Mouse (Mus musculus) embryonic facial prominence, embryonic 13.5 days (tissue): ENCODE data around the gene Shq1. TPM values are rescaled to one million over a fixed set of nuclear protein-coding genes. Genes with fewer than 3 reads are reported as not detected.

ENCODE experiments used
- ATAC-seq: fragments of 200-750 bp; cut with Nextera tagmentation; 2 replicates; pipeline ENCODE4 v1.8.0; 2017; ENCODE audit warnings: low read depth; ENCODE audit not compliant: insufficient number of reproducible peaks, insufficient read depth, low FRiP score, low TSS enrichment
- H3K27ac ChIP-seq: fragments of 300-500 bp; sonication (generic); 2 replicates; pipeline ENCODE4 v1.5.1; 2015; ENCODE audit warnings: moderate library complexity, mild to moderate bottlenecking, inconsistent platforms
- H3K27me3 ChIP-seq: fragments of 300-500 bp; sonication (generic); 2 replicates; pipeline ENCODE4 v1.6.1; 2015; ENCODE audit warnings: mild to moderate bottlenecking, inconsistent platforms
- H3K36me3 ChIP-seq: fragments of 300-500 bp; sonication (generic); 2 replicates; pipeline ENCODE4 v1.6.1; 2015; ENCODE audit warnings: mild to moderate bottlenecking, inconsistent platforms
- H3K4me1 ChIP-seq: fragments of 300-500 bp; sonication (generic); 2 replicates; pipeline ENCODE4 v1.6.1; 2015; ENCODE audit warnings: inconsistent platforms
- H3K4me2 ChIP-seq: fragments of 300-500 bp; sonication (generic); 2 replicates; pipeline ENCODE4 v1.6.1; 2015; ENCODE audit warnings: moderate library complexity, mild to moderate bottlenecking, inconsistent platforms
- H3K4me3 ChIP-seq: fragments of 300-500 bp; sonication (generic); 2 replicates; pipeline ENCODE4 v1.5.1; 2015; ENCODE audit warnings: mild to moderate bottlenecking, inconsistent platforms
- H3K9ac ChIP-seq: fragments of 300-500 bp; sonication (generic); 2 replicates; pipeline ENCODE4 v1.6.1; 2015; ENCODE audit warnings: mild to moderate bottlenecking, inconsistent platforms
- H3K9me3 ChIP-seq: fragments of 300-500 bp; sonication (generic); 2 replicates; pipeline ENCODE4 v1.6.1; 2016; ENCODE audit warnings: inconsistent platforms
- WGBS: fragments of 180-500 bp; shearing (Covaris S2); methylation state at CpG from one replicate; pipeline ENCODE4 v1.1.7; 2015; ENCODE audit warnings: mixed read lengths; 5-methylcytosine and 5-hydroxymethylcytosine counted together
- polyA plus RNA-seq: library from polyadenylated mRNA; unstranded; fragments of >200 nt; fragmentation: Nextera tagmentation; extraction: Ambion mirVana; gene quantifications from 2 replicates; pipeline ENCODE4 v1.2.1, GENCODE M21; 2015

Gene Shq1
- polyA plus RNA-seq, 1 experiment from 2014 or later = 15.6 TPM

- 40% methylated on average over 2 of the region's 2 CpGs for WGBS
- H3K36me3 ChIP-seq = peaks cover 13% of the 10 kb centered on the region
- no peak overlapping the region for H3K27ac ChIP-seq
- H3K4me1 ChIP-seq = 0 out of 2 replicates have a peak, but pooled peaks cover 5% of the 10 kb centered on the region
- no peaks in the 10 kb centered on the region for H3K9me3 ChIP-seq
- H3K27me3 ChIP-seq = no peaks in the 10 kb centered on the region
- no peak overlapping the region for H3K4me2 ChIP-seq
- no peak overlapping the region for H3K9ac ChIP-seq
- ATAC-seq = no peak
- no peak overlapping the region for H3K4me3 ChIP-seq
Observed at GRCm38 (mm10) chr6:100622861-100623507, 48.0 kb downstream of the Shq1 start.

- H3K9ac ChIP-seq = no peak overlapping the region
- H3K4me3 ChIP-seq = no peak overlapping the region
- ATAC-seq = no peak
- H3K4me1 ChIP-seq = 0 out of 2 replicates have a peak, but pooled peaks cover 5% of the 10 kb centered on the region
- no peak overlapping the region for H3K27ac ChIP-seq
- WGBS = 87% methylated on average over 3 of the region's 3 CpGs
- no peaks in the 10 kb centered on the region for H3K9me3 ChIP-seq
- 0 out of 2 replicates have a peak, but pooled peaks cover under 1% of the 10 kb centered on the region for H3K36me3 ChIP-seq
- no peak overlapping the region for H3K4me2 ChIP-seq
- H3K27me3 ChIP-seq = no peaks in the 10 kb centered on the region
Observed at GRCm38 (mm10) chr6:100620411-100620810, 50.5 kb downstream of the Shq1 start.

- Histone ChIP-seq H3K27me3 (no peaks in the 10 kb centered on the region), H3K9ac (no peak overlapping the region), H3K4me1 (peaks cover 6% of the 10 kb centered on the region; the same call in 1 of the 2 replicates), H3K4me2 (no peak overlapping the region), H3K4me3 (no peak overlapping the region), H3K9me3 (no peaks in the 10 kb centered on the region), H3K36me3 (no peaks in the 10 kb centered on the region), H3K27ac (no peak overlapping the region)
- no peak for ATAC-seq
- WGBS = 93% methylated on average over 7 of the region's 7 CpGs
Observed at GRCm38 (mm10) chr6:100619309-100619708, 51.6 kb downstream of the Shq1 start.

- Histone ChIP-seq H3K4me2 (no peak overlapping the region), H3K27ac (no peak overlapping the region), H3K9ac (no peak overlapping the region), H3K36me3 (no peaks in the 10 kb centered on the region), H3K9me3 (no peaks in the 10 kb centered on the region), H3K27me3 (no peaks in the 10 kb centered on the region), H3K4me1 (peaks cover 9% of the 10 kb centered on the region), H3K4me3 (no peak overlapping the region)
- WGBS = 79% methylated on average over 4 of the region's 4 CpGs
- no peak for ATAC-seq
Observed at GRCm38 (mm10) chr6:100616133-100616532, 54.8 kb downstream of the Shq1 start.

GRCm38 (mm10) chr6:100613593-100614267 is 57.2 kb downstream of the Shq1 start:
- Histone ChIP-seq H3K9ac (no peak overlapping the region), H3K27ac (no peak overlapping the region), H3K9me3 (no peaks in the 10 kb centered on the region), H3K27me3 (no peaks in the 10 kb centered on the region), H3K4me1 (peaks cover 9% of the 10 kb centered on the region), H3K36me3 (no peaks in the 10 kb centered on the region), H3K4me2 (no peak overlapping the region), H3K4me3 (no peak overlapping the region)
- ATAC-seq = no peak
- WGBS = 65% methylated on average over 6 of the region's 6 CpGs

- Histone ChIP-seq H3K9me3 (no peaks in the 10 kb centered on the region), H3K4me2 (no peak overlapping the region), H3K9ac (no peak overlapping the region), H3K4me1 (peaks cover 20% of the 10 kb centered on the region), H3K27me3 (no peaks in the 10 kb centered on the region), H3K36me3 (no peaks in the 10 kb centered on the region), H3K27ac (no peak overlapping the region), H3K4me3 (no peak overlapping the region)
- 90% methylated on average over 7 of the region's 7 CpGs for WGBS
- no peak for ATAC-seq
Observed at GRCm38 (mm10) chr6:100610897-100611575, 59.9 kb downstream of the Shq1 start.

- Histone ChIP-seq H3K9me3 (no peaks in the 10 kb centered on the region), H3K27ac (no peak overlapping the region), H3K36me3 (no peaks in the 10 kb centered on the region), H3K4me2 (no peak overlapping the region), H3K27me3 (no peaks in the 10 kb centered on the region), H3K9ac (no peak overlapping the region), H3K4me1 (peaks cover 20% of the 10 kb centered on the region), H3K4me3 (no peak overlapping the region)
- no peak for ATAC-seq
- WGBS = 57% methylated on average over 7 of the region's 8 CpGs
Observed at GRCm38 (mm10) chr6:100610182-100610581, 60.8 kb downstream of the Shq1 start.

- no peak overlapping the region for H3K4me2 ChIP-seq
- H3K9ac ChIP-seq = no peak overlapping the region
- no peaks in the 10 kb centered on the region for H3K27me3 ChIP-seq
- no peak overlapping the region for H3K27ac ChIP-seq
- H3K4me3 ChIP-seq = no peak overlapping the region
- 67% methylated on average over 3 of the region's 3 CpGs for WGBS
- no peaks in the 10 kb centered on the region for H3K36me3 ChIP-seq
- no peak for ATAC-seq
- peaks cover 19% of the 10 kb centered on the region for H3K4me1 ChIP-seq
- no peaks in the 10 kb centered on the region for H3K9me3 ChIP-seq
Observed at GRCm38 (mm10) chr6:100609256-100609655, 61.7 kb downstream of the Shq1 start.

GRCm38 (mm10) chr6:100608429-100608828 is 62.5 kb downstream of the Shq1 start:
- no peak overlapping the region for H3K4me2 ChIP-seq
- no peak overlapping the region for H3K27ac ChIP-seq
- H3K9ac ChIP-seq = no peak overlapping the region
- 93% methylated on average over 3 of the region's 3 CpGs for WGBS
- H3K36me3 ChIP-seq = no peaks in the 10 kb centered on the region
- peaks cover 19% of the 10 kb centered on the region for H3K4me1 ChIP-seq
- no peaks in the 10 kb centered on the region for H3K9me3 ChIP-seq
- H3K4me3 ChIP-seq = no peak overlapping the region
- H3K27me3 ChIP-seq = no peaks in the 10 kb centered on the region
- no peak for ATAC-seq

GRCm38 (mm10) chr6:100606805-100607204 is 64.2 kb downstream of the Shq1 start:
- Histone ChIP-seq H3K27ac (no peak overlapping the region; the same call in 1 of the 2 replicates), H3K4me1 (peaks cover 32% of the 10 kb centered on the region), H3K36me3 (no peaks in the 10 kb centered on the region), H3K9ac (no peak overlapping the region), H3K9me3 (no peaks in the 10 kb centered on the region), H3K27me3 (no peaks in the 10 kb centered on the region), H3K4me2 (no peak overlapping the region), H3K4me3 (no peak overlapping the region)
- 71% methylated on average over 4 of the region's 4 CpGs for WGBS
- ATAC-seq = no peak

- Histone ChIP-seq H3K9me3 (no peaks in the 10 kb centered on the region), H3K27ac (peak overlapping the region; percentile 71), H3K36me3 (no peaks in the 10 kb centered on the region), H3K4me3 (no peak overlapping the region), H3K9ac (no peak overlapping the region), H3K4me1 (peaks cover 32% of the 10 kb centered on the region), H3K27me3 (no peaks in the 10 kb centered on the region), H3K4me2 (no peak overlapping the region)
- no peak for ATAC-seq
- 68% methylated on average over 6 of the region's 6 CpGs for WGBS
Observed at GRCm38 (mm10) chr6:100603702-100604101, 67.3 kb downstream of the Shq1 start.

GRCm38 (mm10) chr6:100601634-100602033 is 69.3 kb downstream of the Shq1 start:
- Histone ChIP-seq H3K27ac (no peak overlapping the region), H3K9ac (no peak overlapping the region), H3K9me3 (no peaks in the 10 kb centered on the region), H3K4me3 (no peak overlapping the region), H3K36me3 (no peaks in the 10 kb centered on the region), H3K4me2 (no peak overlapping the region), H3K4me1 (peaks cover 23% of the 10 kb centered on the region), H3K27me3 (no peaks in the 10 kb centered on the region)
- no peak for ATAC-seq
- WGBS = 82% methylated on average over 6 of the region's 6 CpGs
